Mouse (Mus musculus): ENCODE measurements around the gene Elmsan1.

Gene Elmsan1

GRCm38 (mm10) chr12:84176126-84176769 is 42.4 kb downstream of the Elmsan1 start:
- DNase-seq (ENCODE audit: low spot score), result no peak

- DNase-seq (ENCODE audit: low spot score), result peak; percentile 82
These were observed 43.0 kb downstream of the Elmsan1 start for GRCm38 (mm10) chr12:84175659-84176061.

GRCm38 (mm10) chr12:84174871-84175270 is 43.8 kb downstream of the Elmsan1 start:
- DNase-seq (ENCODE audit: low spot score), result peak; percentile 86

- no peak for DNase-seq (ENCODE audit: low spot score)
These were observed 44.4 kb downstream of the Elmsan1 start for GRCm38 (mm10) chr12:84174190-84174811.

GRCm38 (mm10) chr12:84173309-84173915 is 45.3 kb downstream of the Elmsan1 start:
- no peak for DNase-seq (ENCODE audit: low spot score)

GRCm38 (mm10) chr12:84172862-84173261 is 45.8 kb downstream of the Elmsan1 start:
- DNase-seq (ENCODE audit: low spot score), result no peak

GRCm38 (mm10) chr12:84172216-84172615 is 46.5 kb downstream of the Elmsan1 start:
- DNase-seq (ENCODE audit: low spot score), result no peak

- DNase-seq (ENCODE audit: low spot score), result no peak
These were observed 48.1 kb downstream of the Elmsan1 start for GRCm38 (mm10) chr12:84170610-84171009.

- no peak for DNase-seq (ENCODE audit: low spot score)
These were observed 52.9 kb downstream of the Elmsan1 start for GRCm38 (mm10) chr12:84165631-84166373.

- DNase-seq (ENCODE audit: low spot score), result no peak
These were observed 55.0 kb downstream of the Elmsan1 start for GRCm38 (mm10) chr12:84163586-84164110.

GRCm38 (mm10) chr12:84163133-84163532 is 55.5 kb downstream of the Elmsan1 start:
- no peak for DNase-seq (ENCODE audit: low spot score)

- DNase-seq (ENCODE audit: low spot score), result no peak
These were observed 56.9 kb downstream of the Elmsan1 start for GRCm38 (mm10) chr12:84161616-84162433.

- DNase-seq (ENCODE audit: low spot score), result no peak
These were observed 57.6 kb downstream of the Elmsan1 start for GRCm38 (mm10) chr12:84161116-84161515.

GRCm38 (mm10) chr12:84160491-84160890 is 58.2 kb downstream of the Elmsan1 start:
- DNase-seq (ENCODE audit: low spot score), result no peak

GRCm38 (mm10) chr12:84158156-84158555 is 60.5 kb downstream of the Elmsan1 start:
- DNase-seq (ENCODE audit: low spot score), result no peak

GRCm38 (mm10) chr12:84156210-84156609 is 62.5 kb downstream of the Elmsan1 start:
- no peak for DNase-seq (ENCODE audit: low spot score)

- DNase-seq (ENCODE audit: low spot score), result no peak
These were observed 63.2 kb downstream of the Elmsan1 start for GRCm38 (mm10) chr12:84155523-84155871.

- no peak for DNase-seq (ENCODE audit: low spot score)
These were observed 63.7 kb downstream of the Elmsan1 start for GRCm38 (mm10) chr12:84154786-84155522.

GRCm38 (mm10) chr12:84153414-84153813 is 65.3 kb downstream of the Elmsan1 start:
- no peak for DNase-seq (ENCODE audit: low spot score)

GRCm38 (mm10) chr12:84152352-84153190 is 66.1 kb downstream of the Elmsan1 start:
- DNase-seq (ENCODE audit: low spot score), result no peak

All from urinary bladder, postnatal 25 days (tissue).